Mouse (Mus musculus): Measurements from ENCODE around the gene Wfdc9.

Wfdc9 gene

DNA sequence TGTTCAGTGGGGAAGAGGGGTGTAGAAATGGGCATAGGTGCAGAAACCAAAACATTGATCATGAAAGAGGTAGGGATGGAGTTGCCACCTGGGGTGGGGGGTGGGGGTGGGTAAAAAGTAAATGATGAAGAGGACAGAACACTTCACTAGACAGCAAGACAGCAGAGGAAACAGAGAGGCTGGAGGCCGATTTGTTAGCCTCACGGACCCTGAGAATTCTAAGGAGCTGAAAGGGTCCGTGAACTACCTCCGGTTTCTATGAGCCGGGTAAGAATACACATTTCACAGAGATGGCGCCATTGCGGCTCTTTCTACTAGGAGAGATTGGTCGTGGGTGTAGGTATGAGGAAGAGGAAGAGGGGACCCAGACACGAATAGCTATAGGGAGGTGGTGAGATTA lies at the start of gene Wfdc9:
Gene Wfdc9 (minus strand): TSS at position 101 of the 400 bp plus-strand sequence.
- DNase-seq (ENCODE audit: low spot score): no peak

DNA sequence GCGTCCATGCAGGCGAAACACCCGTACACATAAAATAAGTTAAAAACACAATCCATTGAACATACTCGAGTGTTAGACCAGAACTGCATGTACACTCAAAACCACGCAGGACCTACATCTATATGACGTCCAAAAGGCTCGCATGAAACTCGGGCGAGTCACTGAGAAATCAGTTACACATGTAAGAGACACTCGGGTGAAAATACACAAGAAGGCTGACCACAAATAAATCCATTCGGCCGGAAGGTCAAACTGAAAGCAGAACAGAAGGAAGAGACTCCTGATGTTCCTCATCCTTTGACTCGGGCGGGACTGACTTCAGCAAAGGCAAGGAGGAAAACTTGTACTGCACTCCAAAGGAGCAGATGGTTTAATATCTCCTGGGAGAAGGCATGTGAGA lies 49.6 kb upstream of the Wfdc9 start:
- no peak for DNase-seq (ENCODE audit: low spot score)

DNA sequence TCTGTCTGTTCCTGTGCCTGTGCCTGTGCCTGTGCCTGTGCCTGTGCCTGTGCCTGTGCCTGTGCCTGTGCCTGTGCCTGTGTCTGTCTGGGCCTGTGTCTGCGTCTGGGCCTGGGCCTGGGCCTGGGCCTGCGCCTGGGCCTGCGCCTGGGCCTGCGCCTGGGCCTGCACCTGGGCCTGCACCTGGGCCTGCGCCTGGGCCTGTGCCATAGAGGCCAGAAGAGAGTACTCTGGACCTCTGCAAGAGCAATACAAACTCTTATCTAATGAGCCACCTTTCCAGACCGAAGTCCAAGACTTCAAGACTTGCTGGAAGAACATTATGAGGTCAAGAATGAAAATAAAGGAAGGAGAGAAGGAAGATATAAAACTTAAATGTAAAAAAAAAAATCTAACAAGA lies 48.9 kb upstream of the Wfdc9 start:
- no peak for DNase-seq (ENCODE audit: low spot score)

DNA sequence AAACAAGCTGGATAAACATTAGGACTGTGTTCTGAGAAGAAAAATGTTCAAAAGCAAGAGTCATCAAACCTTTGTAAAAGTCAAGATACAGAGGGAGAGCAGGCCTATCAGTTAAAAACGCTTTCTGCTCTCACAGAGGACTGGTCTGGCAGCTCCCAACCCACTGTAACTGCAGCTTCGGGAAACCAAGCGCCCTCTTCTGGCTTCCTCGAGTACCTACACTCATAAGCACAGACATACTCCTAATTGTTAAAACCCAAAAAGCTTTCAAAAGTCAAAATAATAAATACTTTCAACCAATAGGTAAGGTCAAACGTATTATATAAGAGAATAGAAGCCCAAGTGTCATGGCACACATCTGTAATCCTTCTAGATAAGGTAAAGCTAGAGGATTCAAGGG lies 47.9 kb upstream of the Wfdc9 start:
- no peak for DNase-seq (ENCODE audit: low spot score)

DNA sequence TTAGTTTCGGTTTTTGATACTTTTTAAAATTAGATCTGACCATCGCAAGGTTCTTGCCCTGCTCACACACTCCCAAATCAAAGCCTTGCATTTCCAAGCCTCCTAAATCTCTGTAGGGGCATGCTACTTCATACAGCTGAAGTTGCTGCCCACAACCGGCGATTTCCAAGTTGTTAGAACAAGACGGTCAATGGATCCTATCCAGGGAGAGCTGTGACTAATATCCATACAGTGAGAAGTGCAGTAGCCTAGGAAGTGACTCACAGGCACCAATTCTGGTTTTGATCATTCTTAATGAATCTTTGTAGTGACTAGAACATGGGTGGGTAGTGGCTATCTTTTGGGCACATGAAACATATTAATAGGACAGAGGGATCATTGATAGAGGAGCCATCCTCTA lies 45.4 kb upstream of the Wfdc9 start:
- no peak for DNase-seq (ENCODE audit: low spot score)

DNA sequence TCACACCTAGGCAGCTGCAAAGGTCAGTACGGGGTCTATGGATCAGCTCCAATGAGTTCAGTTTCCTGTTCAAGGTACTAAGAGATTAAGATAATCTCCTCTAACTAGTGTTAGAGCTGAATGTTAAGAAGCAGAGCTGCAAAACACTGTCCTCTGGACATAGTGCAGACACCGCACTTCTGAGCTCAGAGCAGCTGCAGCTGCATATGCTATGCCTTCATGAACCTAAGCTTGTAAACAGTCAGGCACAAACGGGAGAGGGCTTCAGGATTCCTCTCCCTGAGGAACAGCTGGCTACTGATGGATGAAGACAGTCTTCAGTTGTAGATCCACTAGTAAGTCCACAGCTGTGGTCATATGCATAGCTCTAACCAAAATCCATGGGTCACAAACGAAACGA lies 44.6 kb upstream of the Wfdc9 start:
- no peak for DNase-seq (ENCODE audit: low spot score)

DNA sequence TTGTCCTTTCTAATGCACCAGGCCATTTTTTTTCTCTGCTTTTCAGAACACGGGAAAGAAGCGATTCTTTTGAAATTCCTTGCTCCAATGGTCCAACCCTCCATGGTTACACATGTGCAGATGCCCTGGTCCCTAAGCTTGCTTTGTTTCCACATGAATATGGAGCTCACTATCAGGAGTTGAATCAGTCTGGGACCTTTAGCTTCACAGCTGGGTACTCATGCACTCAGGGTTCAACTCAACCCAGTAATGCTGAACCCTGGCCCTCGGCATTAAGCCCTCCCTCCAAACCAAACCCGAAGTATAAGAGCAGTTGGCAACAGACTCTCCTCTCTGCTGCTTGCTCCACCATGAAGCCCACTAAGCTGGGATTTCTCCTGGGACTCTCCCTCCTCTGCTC lies 41.8 kb upstream of the Wfdc9 start, which contains the start of gene Spint4:
Gene Spint4 (plus strand): TSS at position 301 of the 400 bp plus-strand sequence.
- DNase-seq (ENCODE audit: low spot score): no peak

DNA sequence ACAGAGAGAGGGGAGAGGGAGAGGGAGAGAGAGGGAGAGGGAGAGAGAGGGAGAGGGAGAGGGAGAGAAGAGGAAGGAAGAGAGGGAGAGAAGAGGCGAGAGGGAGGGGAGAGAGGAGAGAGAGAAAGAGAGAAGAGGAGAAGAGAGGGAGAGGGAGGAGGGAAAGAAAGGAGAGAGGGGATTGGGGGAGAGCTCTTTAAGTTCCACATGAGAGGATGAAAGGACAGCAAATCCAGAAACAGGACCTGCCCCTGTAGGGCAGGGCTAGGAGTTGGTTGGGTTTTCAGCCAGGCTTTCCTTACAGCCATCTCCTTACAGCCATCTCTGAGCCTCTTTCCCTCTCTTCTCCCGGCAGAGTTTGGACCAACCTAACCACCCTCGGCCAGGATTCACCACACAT lies 28.4 kb upstream of the Wfdc9 start, which contains the start of gene Wfdc13:
Gene Wfdc13 (plus strand): TSS at position 301 of the 400 bp plus-strand sequence.
- no peak for DNase-seq (ENCODE audit: low spot score)

DNA sequence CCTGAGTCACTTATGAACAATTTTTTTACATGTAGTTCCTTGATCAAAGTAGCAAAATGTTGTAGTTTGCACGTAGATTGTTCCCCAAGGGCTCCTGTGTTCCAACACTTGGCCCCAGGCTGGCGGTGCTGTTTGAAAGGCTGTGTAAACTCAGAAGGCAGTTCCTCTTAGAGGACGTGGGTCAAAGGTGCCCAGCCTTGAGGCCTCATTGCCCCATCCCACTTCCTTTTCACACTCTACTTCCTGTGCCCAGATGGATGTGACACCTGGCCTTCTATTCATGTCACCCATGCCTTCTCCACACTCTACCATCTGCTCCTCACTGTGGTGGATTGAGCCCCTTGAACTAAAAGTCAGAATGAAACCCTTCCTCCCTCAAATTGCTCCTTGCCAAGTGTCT lies 23.5 kb upstream of the Wfdc9 start:
- DNase-seq (ENCODE audit: low spot score): peak; percentile 51

DNA sequence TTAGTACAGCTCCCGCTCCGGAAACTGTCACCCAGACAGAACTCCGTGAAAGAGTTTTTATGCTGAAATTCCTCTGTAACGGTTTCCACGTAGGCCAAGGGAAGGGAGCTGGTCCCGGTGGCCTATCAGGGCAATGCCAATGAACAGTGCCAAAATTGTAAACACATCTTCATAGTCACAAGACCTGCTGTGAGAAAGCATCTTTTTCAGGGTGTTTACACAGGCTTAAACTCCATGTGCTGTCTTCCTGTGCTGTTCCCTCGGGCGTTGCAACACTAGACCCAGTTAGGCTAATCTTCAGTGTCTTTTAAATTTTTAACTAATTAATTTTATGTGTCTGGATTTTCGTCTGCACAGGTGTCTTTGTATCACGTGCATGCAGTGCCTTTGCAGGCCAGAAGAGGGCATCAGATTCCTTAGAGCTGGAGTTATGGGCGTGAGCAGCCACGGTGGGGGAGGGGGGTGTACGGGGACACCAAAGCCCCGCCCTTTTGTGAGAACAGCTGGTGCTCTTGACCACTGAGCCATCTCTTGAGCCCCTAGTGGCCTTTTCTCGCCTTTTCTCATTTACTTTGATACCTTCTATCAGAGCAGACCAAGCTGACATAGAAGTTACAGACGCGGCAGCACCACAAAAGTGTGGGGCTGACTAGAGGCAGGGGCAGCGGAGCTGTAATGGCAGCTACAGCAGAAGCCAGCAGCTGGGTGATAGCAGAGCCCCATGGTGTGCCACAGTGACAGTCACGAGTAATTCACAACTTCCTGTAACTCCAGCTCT lies 22.7 kb upstream of the Wfdc9 start:
- peak; percentile 81 for DNase-seq (ENCODE audit: low spot score)

DNA sequence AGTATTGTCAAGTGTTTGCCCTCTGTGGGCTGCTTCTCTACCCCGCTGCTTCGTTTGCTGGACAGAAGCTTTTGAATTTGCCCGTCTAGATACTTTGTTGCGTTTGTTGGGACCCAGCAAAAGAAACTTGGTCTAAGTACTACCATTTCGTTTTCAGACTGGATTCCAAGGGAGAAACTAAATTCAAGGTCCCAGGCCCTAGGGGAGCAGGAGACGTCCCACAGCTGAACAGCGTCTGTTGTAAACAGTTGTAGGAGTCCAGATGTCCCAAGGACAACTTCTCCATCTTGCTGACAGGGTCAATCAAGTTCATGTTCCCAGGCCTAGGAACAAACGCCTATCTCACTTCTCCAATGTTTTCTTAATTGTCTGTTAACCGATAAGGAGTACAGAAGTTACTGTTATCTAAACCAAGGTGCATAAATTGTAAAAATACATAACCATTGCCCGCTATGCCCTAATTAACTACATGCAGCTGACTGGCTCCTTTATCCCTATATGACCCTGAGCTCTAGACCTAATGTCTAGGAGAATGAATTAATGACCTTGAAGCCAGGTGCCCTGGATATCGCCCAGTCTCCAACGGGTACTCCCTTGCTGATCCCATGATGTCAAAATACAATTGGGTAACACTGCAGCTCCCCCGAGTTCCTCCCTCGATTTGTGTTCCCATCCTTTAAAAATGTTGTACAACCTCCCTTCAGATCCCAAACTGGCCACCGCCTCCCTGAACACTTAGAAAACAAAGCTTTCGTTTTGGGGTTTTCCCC lies 20.7 kb upstream of the Wfdc9 start:
- peak; percentile 14 for DNase-seq (ENCODE audit: low spot score)

DNA sequence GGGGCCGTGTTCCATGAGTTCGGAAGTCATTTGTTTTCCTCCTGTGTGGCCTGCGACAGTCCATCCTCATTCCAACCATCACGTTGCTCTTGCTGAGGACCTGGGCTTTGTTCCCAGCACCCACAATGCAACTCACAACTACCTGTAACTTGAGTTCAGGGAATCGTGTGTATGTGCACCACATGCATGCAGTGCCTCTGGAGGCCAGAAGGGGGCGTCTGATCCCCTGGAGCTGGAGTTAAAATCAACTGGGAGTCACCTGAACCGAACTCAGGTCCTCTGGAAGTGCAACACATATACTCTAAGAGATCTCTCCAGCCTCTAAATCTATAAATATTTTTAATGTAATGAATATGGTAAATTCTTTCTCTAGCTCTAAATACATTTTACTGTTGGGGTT lies 19.7 kb upstream of the Wfdc9 start:
- DNase-seq (ENCODE audit: low spot score): no peak

DNA sequence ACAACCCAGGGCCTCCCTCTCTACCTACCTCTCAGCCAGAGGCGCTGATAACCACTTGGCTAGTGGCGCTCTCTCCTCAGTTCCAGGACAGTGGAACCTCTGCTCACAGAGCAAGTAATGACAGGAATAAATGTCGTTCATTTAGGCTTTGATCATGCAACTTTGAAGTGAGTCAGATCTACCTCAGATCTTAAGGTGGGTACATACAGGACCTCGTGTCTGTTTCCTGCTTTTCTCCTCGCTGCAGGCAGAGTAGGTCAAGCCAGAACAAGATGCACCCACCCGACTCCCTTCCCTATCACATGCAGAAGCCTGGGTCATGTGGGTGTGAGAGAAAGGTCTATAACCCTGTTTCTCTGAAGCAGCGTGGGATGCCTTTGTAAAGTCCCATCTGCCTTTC lies 17.6 kb upstream of the Wfdc9 start, which contains the start of gene Wfdc11:
Gene Wfdc11 (minus strand): TSS at position 101 of the 400 bp plus-strand sequence.
- DNase-seq (ENCODE audit: low spot score): no peak

DNA sequence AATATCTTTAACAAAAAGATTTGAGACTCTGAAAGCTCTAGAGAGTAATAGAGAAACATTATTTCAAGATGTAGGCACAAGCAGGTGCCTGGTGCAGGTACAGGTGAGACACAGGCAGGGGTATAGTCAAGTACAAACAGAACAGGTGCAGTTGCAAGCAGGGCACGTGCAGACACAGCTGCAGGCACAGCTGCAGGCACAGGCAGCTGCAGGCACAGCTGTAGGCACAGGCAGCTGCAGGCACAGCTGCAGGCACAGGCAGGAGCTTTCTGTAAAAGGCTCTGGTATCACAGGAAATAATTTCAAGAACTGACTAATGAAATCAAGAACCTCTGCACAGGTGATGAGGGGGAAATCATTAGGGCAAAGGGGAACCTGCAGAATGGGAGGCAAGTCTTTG lies 14.6 kb upstream of the Wfdc9 start:
- no peak for DNase-seq (ENCODE audit: low spot score)

DNA sequence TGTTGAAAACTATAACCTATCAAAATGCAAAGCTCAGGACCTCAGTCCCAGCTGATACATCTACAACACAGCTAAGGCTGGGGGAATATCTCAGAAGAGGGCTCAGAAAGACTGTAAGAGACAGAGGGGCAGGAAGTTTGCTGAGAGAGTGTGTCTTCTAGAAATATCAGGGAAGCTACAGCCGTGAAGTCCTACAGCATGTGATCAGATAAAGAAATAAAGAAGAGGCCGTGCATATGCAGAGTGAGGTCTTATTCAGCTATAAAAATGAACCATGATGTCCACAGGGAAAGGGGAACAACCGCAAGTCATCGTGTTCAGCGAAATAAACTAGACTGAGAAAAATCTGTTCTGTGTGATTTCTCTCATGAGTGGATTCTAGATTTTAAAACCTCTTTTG lies 13.9 kb upstream of the Wfdc9 start:
- no peak for DNase-seq (ENCODE audit: low spot score)

DNA sequence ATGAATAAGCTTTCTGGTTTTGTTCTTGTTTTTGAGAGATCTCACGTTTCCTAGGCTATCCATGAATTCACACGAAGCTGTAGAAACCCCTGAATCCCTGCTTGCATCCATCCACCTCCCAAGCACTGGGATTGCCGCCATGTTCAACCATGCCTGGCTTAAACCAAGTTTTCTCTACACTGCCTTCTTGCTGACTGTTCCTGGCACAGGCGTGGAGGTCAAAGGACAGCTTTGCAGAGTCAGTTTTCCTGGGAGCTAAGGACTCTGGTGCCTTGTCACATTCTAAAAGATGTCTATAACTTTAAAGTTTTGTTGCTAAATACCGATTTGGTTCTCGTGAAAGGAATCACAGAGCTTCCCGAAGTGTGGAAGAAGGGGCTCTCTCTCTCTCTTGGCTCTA lies 8.5 kb upstream of the Wfdc9 start:
- no peak for DNase-seq (ENCODE audit: low spot score)

DNA sequence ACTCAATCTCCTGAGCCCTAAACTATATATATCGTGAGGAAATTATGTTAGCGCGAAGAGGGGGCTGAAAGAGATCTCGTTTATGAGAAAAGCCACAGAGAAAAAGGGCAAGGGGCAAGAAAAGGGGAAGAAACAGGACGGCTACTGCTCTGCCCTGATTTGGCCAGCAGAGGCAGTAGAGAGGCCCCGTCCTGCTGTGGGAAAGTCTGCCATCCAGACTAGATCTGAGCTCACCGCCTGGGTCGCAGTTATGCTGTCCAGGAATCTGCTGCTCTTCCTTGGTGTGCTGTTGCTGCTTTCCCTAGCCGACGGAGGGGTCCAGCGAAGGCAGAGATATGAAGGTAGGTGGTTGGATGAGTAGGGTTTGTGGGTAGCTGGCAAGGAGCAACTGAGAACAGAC lies 525 bp downstream of the Wfdc9 start, which contains the start of gene Wfdc10:
Gene Wfdc10 (plus strand): TSS at position 189 of the 400 bp plus-strand sequence.
- peak; percentile 46 for DNase-seq (ENCODE audit: low spot score)

DNA sequence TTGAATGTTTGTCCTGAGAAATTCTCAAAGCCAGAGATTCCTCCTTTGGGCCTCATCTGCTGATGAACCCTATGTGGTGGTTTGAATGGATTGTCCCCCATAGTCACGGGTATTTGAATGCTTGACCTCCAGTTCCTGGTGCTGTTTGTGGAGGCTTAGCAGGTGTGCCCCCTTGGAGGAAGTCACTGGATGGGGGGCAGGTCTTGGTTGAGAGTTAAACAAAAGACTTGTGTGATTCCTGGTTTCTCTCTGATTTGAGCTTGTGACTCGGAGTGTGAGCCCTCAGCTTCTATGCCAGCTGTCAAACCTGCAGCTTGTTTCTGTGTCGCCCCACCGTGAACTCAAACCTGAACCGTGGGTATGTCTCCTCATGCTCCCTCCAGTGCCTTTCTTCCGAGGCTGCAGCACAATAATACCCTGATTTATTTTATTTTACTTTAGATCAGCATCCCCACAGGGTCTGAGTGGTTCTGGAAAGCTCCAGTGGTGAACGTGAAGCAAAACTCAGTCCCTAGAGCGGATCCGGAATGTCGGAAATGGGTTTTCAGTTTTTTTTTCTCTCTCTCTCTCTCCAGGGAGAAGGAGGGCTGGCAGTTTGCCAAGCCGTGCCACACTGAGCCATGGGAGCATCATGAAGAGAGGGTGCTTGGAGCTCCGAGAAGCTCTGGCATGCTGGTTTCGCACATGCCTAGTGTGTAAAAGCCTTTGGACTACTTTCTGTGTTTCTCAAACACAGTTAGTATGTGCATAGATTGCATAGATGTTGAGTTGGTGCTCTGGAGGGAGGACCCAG lies 14.3 kb downstream of the Wfdc9 start:
- DNase-seq (ENCODE audit: low spot score): no peak

DNA sequence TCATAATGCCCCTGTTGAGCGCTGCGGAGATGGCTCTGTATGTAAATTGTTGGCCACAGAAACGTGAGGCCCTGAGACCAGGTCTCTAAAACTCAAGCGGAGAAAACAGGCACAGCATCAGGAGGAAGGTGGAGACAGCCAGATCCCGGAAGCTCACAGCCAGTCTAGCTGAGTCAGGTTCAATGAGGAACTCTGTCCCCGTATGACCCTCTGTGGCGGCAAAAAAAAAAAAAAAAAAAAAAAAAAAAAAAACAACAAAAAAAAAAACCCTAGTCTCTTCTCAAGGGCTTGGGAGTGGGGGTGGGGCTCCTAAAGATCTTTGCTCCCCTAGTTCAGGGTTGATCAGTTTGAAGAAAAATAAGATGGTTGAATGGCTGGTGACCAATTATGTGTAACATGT lies 15.3 kb downstream of the Wfdc9 start:
- DNase-seq (ENCODE audit: low spot score): peak; percentile 28

DNA sequence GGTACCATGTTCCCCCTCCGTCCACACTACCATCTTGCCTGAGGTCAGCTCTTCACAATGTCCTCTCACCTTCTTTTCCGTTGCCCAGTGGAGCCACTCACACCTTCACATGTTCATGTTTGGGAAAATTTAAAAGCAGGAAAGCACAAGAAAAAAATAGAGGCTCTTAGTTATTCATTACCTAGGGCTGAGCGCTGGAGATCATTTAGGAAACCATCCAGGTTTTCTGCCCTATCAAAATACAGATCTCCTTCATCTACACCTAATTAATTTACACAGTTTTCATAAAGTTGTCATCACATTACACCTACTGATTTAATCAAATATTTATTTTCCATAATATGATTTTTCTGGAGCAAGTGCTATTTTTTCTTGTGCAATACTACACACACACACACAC lies 17.7 kb downstream of the Wfdc9 start, which contains the start of gene Wfdc16:
Gene Wfdc16 (minus strand): TSS at position 101 of the 400 bp plus-strand sequence.
- no peak for DNase-seq (ENCODE audit: low spot score)

DNA sequence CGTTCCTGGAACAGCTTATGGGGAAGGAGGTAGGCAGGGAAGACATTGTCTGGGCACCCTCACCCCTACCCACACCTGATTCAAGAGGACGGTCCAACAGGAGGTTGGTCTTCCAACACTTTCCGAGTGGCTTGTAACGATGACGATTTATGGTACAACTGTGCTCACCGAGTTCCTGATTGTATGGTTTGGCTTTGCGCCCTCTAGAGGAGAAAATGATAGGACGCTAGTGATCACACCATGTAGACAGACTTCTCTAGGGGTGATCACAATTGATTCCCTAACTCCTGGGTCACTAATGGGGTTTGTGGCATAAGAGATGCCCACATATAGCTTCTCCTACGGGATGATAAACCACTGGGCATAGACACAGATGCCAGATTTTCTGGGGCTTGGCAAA lies 21.1 kb downstream of the Wfdc9 start:
- no peak for DNase-seq (ENCODE audit: low spot score)

DNA sequence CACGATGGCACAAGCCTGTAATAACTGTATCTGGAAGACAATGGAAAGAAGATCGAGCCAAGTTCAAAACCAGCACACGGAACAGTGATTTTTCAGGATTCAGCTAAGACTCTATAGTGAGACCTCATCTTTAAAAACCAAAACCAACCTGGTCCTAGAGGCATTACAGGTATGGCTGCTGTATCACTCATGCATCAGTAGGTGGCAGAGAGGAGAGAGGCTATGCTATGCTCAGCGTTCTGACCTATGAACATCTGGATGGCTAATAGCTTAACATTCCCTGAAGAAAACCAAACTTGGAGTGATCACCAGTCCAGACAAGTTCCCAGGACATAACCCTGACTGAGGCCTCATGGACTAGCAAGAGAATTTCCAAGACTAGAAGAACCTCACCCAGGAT lies 34.6 kb downstream of the Wfdc9 start:
- no peak for DNase-seq (ENCODE audit: low spot score)
